Mouse (Mus musculus) midbrain, embryonic 16.5 days (tissue): Measurements from ENCODE around the gene Nlrp6. TPM values are rescaled to one million over a fixed set of nuclear protein-coding genes. Genes with fewer than 3 reads are reported as not detected.

Experiments used
- ATAC-seq: fragments of 200-750 bp; cut with Nextera tagmentation; 2 replicates; pipeline ENCODE4 v1.8.0; 2017; ENCODE audit warnings: moderate TSS enrichment
- H3K27ac ChIP-seq: fragments of 300-500 bp; sonication (generic); 2 replicates; pipeline ENCODE4 v1.5.1; 2014; ENCODE audit warnings: mild to moderate bottlenecking, low read length, mixed read lengths
- H3K27me3 ChIP-seq: fragments of 300-500 bp; sonication (generic); 2 replicates; pipeline ENCODE4 v1.6.1; 2014; ENCODE audit warnings: low read depth, low read length, mixed read lengths; ENCODE audit not compliant: control insufficient read depth, insufficient read depth
- H3K36me3 ChIP-seq: fragments of 300-500 bp; sonication (generic); 2 replicates; pipeline ENCODE4 v1.6.1; 2014; ENCODE audit warnings: mild to moderate bottlenecking, low read length, moderate library complexity, mixed read lengths; ENCODE audit not compliant: control insufficient read depth, insufficient read depth
- H3K4me1 ChIP-seq: fragments of 300-500 bp; sonication (generic); 2 replicates; pipeline ENCODE4 v1.6.1; 2014; ENCODE audit warnings: mild to moderate bottlenecking, low read length, mixed read lengths; ENCODE audit not compliant: control insufficient read depth, insufficient read depth
- H3K4me2 ChIP-seq: fragments of 300-500 bp; sonication (generic); 2 replicates; pipeline ENCODE4 v1.6.1; 2014; ENCODE audit warnings: mild to moderate bottlenecking, low read length, mixed read lengths
- H3K4me3 ChIP-seq: fragments of 300-500 bp; sonication (generic); 2 replicates; pipeline ENCODE4 v1.5.1; 2014; ENCODE audit warnings: low read depth, mild to moderate bottlenecking, low read length, moderate library complexity, mixed read lengths
- H3K9ac ChIP-seq: fragments of 300-500 bp; sonication (generic); 2 replicates; pipeline ENCODE4 v1.6.1; 2014; ENCODE audit warnings: low read depth, low read length, mixed read lengths
- H3K9me3 ChIP-seq: fragments of 300-500 bp; sonication (generic); replicated peaks from 2 replicates; pipeline ENCODE4 v1.6.1; 2014; ENCODE audit warnings: mild to moderate bottlenecking, low read length, mixed read lengths; ENCODE audit not compliant: control insufficient read depth, poor library complexity, severe bottlenecking
- WGBS: fragments of 180-500 bp; shearing (Covaris S2); extraction: QIAGEN DNeasy Blood & Tissue Kit; methylation state at CpG from one replicate; pipeline ENCODE4 v1.1.7; 2014; 5-methylcytosine and 5-hydroxymethylcytosine counted together
- polyA plus RNA-seq: library from polyadenylated mRNA; unstranded; fragments of >200 nt; fragmentation: Nextera tagmentation; extraction: Ambion mirVana; gene quantifications from 2 replicates; pipeline ENCODE4 v1.2.1, GENCODE M21; 2015

The Nlrp6 gene
- polyA plus RNA-seq, result 0.58 and 0.81 TPM in 2 replicates

DNA sequence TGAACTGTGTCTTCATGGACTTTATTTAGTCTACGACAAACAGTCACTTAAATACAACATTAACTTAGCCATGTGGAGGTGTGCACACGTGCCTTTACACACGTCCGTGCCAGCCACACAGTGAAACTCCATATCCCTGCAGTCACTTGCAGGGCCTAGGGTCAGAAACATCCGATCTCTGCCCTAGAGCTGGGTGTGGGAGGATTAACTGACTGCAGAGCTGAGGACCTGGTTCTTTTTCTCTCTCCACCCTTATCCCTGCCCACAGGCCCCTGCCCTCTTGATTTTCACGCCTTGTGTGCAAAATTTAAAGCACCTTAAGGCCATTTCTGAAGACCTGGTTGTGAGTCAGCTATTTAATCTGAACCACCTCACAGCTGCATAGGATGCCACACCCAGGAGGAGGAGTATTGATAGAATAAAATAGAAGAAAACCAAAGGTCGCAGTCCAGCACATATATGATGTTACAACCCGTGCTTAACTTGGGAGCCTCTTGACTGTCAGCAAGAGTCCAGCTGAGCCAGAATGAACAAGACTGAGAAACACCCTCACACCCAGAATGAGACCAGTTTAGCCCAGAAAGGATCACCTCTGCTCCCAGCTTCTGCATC is at the start of gene Nlrp6:
Gene Nlrp6, plus strand, starts transcription at position 485 of the 612 bp plus-strand sequence.
- Histone ChIP-seq H3K4me1 (peaks cover 12% of the 10 kb centered on the region), H3K27me3 (peaks cover 55% of the 10 kb centered on the region), H3K36me3 (no peaks in the 10 kb centered on the region), H3K9ac (no peak within 1 kb of the TSS), H3K4me2 (no peak within 1 kb of the TSS), H3K4me3 (no peak within 1 kb of the TSS), H3K9me3 (no peaks in the 10 kb centered on the region), H3K27ac (no peak within 1 kb of the TSS)
- 79% methylated on average over 8 of the region's 8 CpGs for WGBS
- no peak for ATAC-seq

- Histone ChIP-seq H3K4me3 (no peak overlapping the region), H3K27me3 (no peaks in the 10 kb centered on the region), H3K4me2 (no peak overlapping the region), H3K9ac (no peak overlapping the region), H3K36me3 (peaks cover 11% of the 10 kb centered on the region; the same call in 1 of the 2 replicates), H3K4me1 (no peaks in the 10 kb centered on the region), H3K9me3 (no peaks in the 10 kb centered on the region), H3K27ac (no peak overlapping the region)
- ATAC-seq, result no peak
- WGBS, result 87% methylated on average over 4 of the region's 4 CpGs
Observed at GRCm38 (mm10) chr7:140874224-140874623, 46.5 kb upstream of the Nlrp6 start.

GRCm38 (mm10) chr7:140877364-140877763 is 43.3 kb upstream of the Nlrp6 start:
- peaks cover 9% of the 10 kb centered on the region; the same call in 1 of the 2 replicates for H3K36me3 ChIP-seq
- no peaks in the 10 kb centered on the region for H3K27me3 ChIP-seq
- WGBS, result 83% methylated on average over 6 of the region's 6 CpGs
- no peak overlapping the region for H3K4me3 ChIP-seq
- H3K9me3 ChIP-seq, result no peaks in the 10 kb centered on the region
- H3K9ac ChIP-seq, result no peak overlapping the region
- peaks cover 5% of the 10 kb centered on the region for H3K4me1 ChIP-seq
- no peak for ATAC-seq
- H3K4me2 ChIP-seq, result no peak overlapping the region
- no peak overlapping the region for H3K27ac ChIP-seq

DNA sequence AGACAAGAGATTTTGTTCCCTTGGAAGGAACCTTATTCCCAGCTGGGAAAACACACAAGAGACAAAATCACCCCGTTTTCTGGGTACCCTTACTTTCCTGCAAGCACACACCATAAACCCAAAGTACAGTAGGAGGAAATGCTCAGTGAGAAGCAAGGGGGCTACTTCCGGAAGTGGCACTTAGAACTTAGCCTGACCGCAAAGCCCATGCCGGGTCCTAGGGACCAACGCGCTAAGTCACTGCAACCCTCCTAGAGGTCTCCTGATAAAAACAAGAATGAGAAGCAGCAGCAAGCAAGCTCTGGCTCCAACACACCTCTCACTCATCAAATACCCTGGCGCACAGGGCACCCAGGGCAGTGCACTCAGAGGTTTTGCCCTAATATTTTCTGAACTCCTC is 41.3 kb upstream of the Nlrp6 start:
- Histone ChIP-seq H3K27me3 (no peaks in the 10 kb centered on the region), H3K27ac (no peak overlapping the region), H3K36me3 (peaks cover 9% of the 10 kb centered on the region; the same call in 1 of the 2 replicates), H3K9ac (no peak overlapping the region), H3K9me3 (no peaks in the 10 kb centered on the region), H3K4me3 (no peak overlapping the region), H3K4me1 (peaks cover 16% of the 10 kb centered on the region), H3K4me2 (no peak overlapping the region)
- 90% methylated on average over 7 of the region's 7 CpGs for WGBS
- no peak for ATAC-seq

DNA sequence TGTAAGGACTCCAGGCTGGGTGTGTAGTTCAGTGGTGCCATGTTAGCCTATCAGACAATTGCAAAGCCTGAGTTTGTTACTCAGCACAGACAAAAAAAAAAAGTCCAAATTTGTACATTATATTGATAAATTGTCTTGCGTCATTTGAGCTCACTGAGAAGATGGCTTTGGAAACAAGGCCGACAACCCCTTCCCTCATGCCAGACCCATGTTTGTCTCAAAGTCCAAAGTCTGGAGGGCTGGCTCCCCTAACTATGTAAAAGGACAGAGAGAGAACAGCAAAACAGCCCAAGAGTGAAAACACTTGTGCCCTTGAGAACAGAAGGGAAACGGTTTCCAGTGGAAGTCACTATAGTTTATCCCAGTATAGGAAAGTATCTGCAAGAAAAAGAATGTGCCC is 40.3 kb upstream of the Nlrp6 start:
- Histone ChIP-seq H3K36me3 (peaks cover 7% of the 10 kb centered on the region; the same call in 1 of the 2 replicates), H3K9me3 (no peaks in the 10 kb centered on the region), H3K27ac (no peak overlapping the region), H3K4me2 (no peak overlapping the region), H3K4me1 (peaks cover 16% of the 10 kb centered on the region), H3K27me3 (no peaks in the 10 kb centered on the region), H3K9ac (no peak overlapping the region), H3K4me3 (no peak overlapping the region)
- ATAC-seq, result no peak
- WGBS, result 96% methylated on average over 3 of the region's 3 CpGs

GRCm38 (mm10) chr7:140880865-140881515 is 39.7 kb upstream of the Nlrp6 start:
- ATAC-seq, result no peak
- peak overlapping the region; percentile 82 for H3K9ac ChIP-seq
- no peaks in the 10 kb centered on the region for H3K9me3 ChIP-seq
- peak overlapping the region; percentile 93 for H3K27ac ChIP-seq
- WGBS, result 23% methylated on average over 8 of the region's 8 CpGs
- H3K4me2 ChIP-seq, result peak overlapping the region; percentile 71
- no peaks in the 10 kb centered on the region for H3K27me3 ChIP-seq
- peaks cover 7% of the 10 kb centered on the region; the same call in 1 of the 2 replicates for H3K36me3 ChIP-seq
- peaks cover 16% of the 10 kb centered on the region for H3K4me1 ChIP-seq
- H3K4me3 ChIP-seq, result peak overlapping the region; percentile 94

DNA sequence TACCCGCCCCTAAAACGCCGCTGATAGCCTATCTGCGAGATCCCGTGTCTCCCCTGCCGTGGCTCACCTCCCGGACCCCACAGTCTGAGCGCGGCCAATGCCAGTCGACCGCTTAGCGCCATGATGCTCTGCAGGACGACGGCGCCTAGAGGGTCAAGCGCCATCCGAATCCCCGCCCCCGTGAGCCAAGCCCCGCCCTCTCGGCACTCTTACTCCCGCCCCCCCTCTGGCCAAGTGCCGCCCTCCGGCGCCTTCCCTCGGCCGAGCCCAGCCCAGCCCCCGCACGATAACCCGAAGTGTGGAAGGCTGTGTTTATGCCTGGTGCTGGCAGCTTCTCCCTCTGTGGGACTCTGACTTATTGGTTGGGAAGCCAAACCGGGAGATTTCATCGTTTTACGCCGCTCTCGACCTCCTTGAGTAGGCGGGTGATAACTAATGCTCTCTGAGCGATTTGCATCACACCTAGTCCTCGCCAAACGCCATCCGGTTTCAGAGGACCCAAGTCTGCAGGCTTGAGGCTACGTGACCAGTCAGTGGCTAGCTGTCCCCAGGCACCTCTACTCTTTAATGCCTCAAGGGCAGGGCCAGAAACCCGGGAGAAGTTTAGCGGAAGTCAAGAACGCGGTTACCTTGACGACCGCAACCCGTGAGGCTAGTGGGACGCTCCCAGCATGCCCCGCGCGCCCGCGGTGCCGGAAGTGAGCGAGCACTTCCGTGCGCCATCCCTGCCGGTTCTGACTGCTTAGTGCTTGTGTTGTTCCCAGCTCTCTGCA is 38.8 kb upstream of the Nlrp6 start, which contains the start of the genes Psmd13 and Sirt3:
Gene Psmd13, plus strand, starts transcription at position 273 of the 773 bp plus-strand sequence.
Gene Sirt3, minus strand, starts transcription at position 614 of the 773 bp plus-strand sequence.
- Histone ChIP-seq H3K4me2 (peak within 1 kb of the TSS; percentile 71), H3K4me1 (peaks cover 16% of the 10 kb centered on the region), H3K9me3 (no peaks in the 10 kb centered on the region), H3K9ac (peak within 1 kb of the TSS; percentile 82), H3K4me3 (peak within 1 kb of the TSS; percentile 94), H3K27ac (peak within 1 kb of the TSS; percentile 93), H3K36me3 (peaks cover 10% of the 10 kb centered on the region), H3K27me3 (no peaks in the 10 kb centered on the region)
- peak; percentile 97 for ATAC-seq
- WGBS, result under 1% methylated on average over 57 of the region's 59 CpGs

DNA sequence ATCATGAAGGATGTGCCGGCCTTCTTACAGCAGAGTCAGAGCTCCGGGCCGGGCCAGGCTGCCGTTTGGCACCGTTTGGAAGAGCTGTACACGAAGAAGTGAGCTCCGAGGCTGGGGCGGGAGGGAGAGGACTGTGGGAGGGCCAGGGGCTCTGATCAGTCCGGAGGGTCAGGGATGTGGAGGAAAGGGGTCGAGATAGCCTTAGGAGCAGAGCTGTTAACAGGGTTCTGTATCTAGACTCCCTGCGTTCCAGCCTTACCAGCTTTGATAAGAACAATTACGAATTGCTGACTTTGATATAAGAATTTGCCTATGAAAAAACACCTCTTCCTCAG is 38.3 kb upstream of the Nlrp6 start:
- Histone ChIP-seq H3K36me3 (peaks cover 13% of the 10 kb centered on the region), H3K9me3 (no peaks in the 10 kb centered on the region), H3K4me3 (peak overlapping the region; percentile 94), H3K9ac (peak overlapping the region; percentile 82), H3K27ac (peak overlapping the region; percentile 93), H3K27me3 (no peaks in the 10 kb centered on the region), H3K4me2 (peak overlapping the region; percentile 71), H3K4me1 (peaks cover 16% of the 10 kb centered on the region)
- under 1% methylated on average over 12 of the region's 12 CpGs for WGBS
- no peak for ATAC-seq
